Comparison of ENCODE assay signal across 7 mouse cellular contexts in genomic region chr4:124656518-124656853, GRCm38 (mm10). TPM values are rescaled to one million over a fixed set of nuclear protein-coding genes. Genes with fewer than 3 reads are reported as not detected.
DNase-seq lines count a peak whose midpoint lies in the region; ATAC-seq and TF ChIP-seq lines count a peak whose summit lies in the region.

Gene Pou3f1 (plus strand): TSS chr4:124656807.

- no peak within 1 kb of the TSS for H3K27ac ChIP-seq in liver, adult 2 months (replicated peaks; ENCODE audit: insufficient read depth, low read depth, low read length)
- no peak within 1 kb of the TSS for H3K27ac ChIP-seq in intestine, postnatal 0 days (ENCODE audit: low read depth, low read length)
- peak within 1 kb of the TSS; percentile 70 for H3K27ac ChIP-seq in midbrain, embryonic 15.5 days

- H3K36me3 ChIP-seq in liver, adult 2 months (ENCODE audit: control insufficient read depth, insufficient read depth, low read length), result no peaks in the 10 kb centered on the region
- H3K36me3 ChIP-seq in intestine, postnatal 0 days (ENCODE audit: control insufficient read depth, insufficient read depth), result no peaks in the 10 kb centered on the region
- no peaks in the 10 kb centered on the region for H3K36me3 ChIP-seq in midbrain, embryonic 15.5 days (replicated peaks)

- peak within 1 kb of the TSS; percentile 97 for H3K4me2 ChIP-seq in intestine, postnatal 0 days (replicated peaks; ENCODE audit: low read depth)
- H3K4me2 ChIP-seq in midbrain, embryonic 15.5 days, result peak within 1 kb of the TSS; percentile 66

- peak; percentile 49; the same call in 1 of the 2 replicates for ATAC-seq in erythroblast, adult 5-6 weeks (replicated peaks; ENCODE audit: low FRiP score, poor library complexity, severe bottlenecking)
- ATAC-seq in intestine, postnatal 0 days, result no peak
- no peak; the same call in 1 of the 2 replicates for ATAC-seq in midbrain, embryonic 15.5 days (replicated peaks)

- H3K9me3 ChIP-seq in intestine, postnatal 0 days (ENCODE audit: control insufficient read depth), result no peaks in the 10 kb centered on the region
- no peaks in the 10 kb centered on the region for H3K9me3 ChIP-seq in midbrain, embryonic 15.5 days

- WGBS in liver, adult 2 months, result 3% methylated on average over 15 of the region's 15 CpGs
- 3% methylated on average over 15 of the region's 15 CpGs for WGBS in intestine, postnatal 0 days
- WGBS in midbrain, embryonic 15.5 days, result under 1% methylated on average over 15 of the region's 15 CpGs

- no peak for DNase-seq in liver, adult 2 months (ENCODE audit: extremely low read depth, low read depth, low spot score)
- DNase-seq in liver, result no peak
- no peak for DNase-seq in urinary bladder, postnatal 10 days (ENCODE audit: low spot score)
- no peak for DNase-seq in kidney, adult 18-20 months

- no peak for TF ChIP-seq CTCF in liver, adult 2 months (IDR thresholded peaks at IDR 0.05; ENCODE audit: low read depth, low read length)
- TF ChIP-seq CTCF in intestine, postnatal 0 days (IDR thresholded peaks at IDR 0.05; ENCODE audit: low read depth), result no peak

- TF ChIP-seq POLR2A in liver, adult 2 months (IDR thresholded peaks at IDR 0.05; ENCODE audit: extremely low read depth, insufficient read depth, low read length), result no peak

- H3K4me3 ChIP-seq in liver, adult 2 months (ENCODE audit: insufficient read depth, low read depth, low read length), result peak within 1 kb of the TSS; percentile 72; the same call in 1 of the 2 replicates
- peak within 1 kb of the TSS; percentile 59 for H3K4me3 ChIP-seq in intestine, postnatal 0 days (ENCODE audit: low read depth, low read length)
- H3K4me3 ChIP-seq in midbrain, embryonic 15.5 days, result peak within 1 kb of the TSS; percentile 54

- H3K27me3 ChIP-seq in liver, adult 2 months (ENCODE audit: control insufficient read depth, insufficient read depth, low read length), result peaks cover 48% of the 10 kb centered on the region
- H3K27me3 ChIP-seq in intestine, postnatal 0 days (replicated peaks; ENCODE audit: control insufficient read depth, insufficient read depth, low read length), result peaks cover 87% of the 10 kb centered on the region
- H3K27me3 ChIP-seq in midbrain, embryonic 15.5 days (replicated peaks), result peaks cover 29% of the 10 kb centered on the region

- H3K4me1 ChIP-seq in liver, adult 2 months (ENCODE audit: control insufficient read depth, insufficient read depth, low read length), result peaks cover 3% of the 10 kb centered on the region; the same call in 1 of the 2 replicates
- H3K4me1 ChIP-seq in intestine, postnatal 0 days (replicated peaks; ENCODE audit: control insufficient read depth, insufficient read depth, low read length), result no peaks in the 10 kb centered on the region; the same call in 1 of the 2 replicates
- peaks cover 43% of the 10 kb centered on the region for H3K4me1 ChIP-seq in midbrain, embryonic 15.5 days

- no peaks in the 10 kb centered on the region for H3K79me2 ChIP-seq in liver, adult 2 months (ENCODE audit: control insufficient read depth, insufficient read depth, low read length)

- H3K9ac ChIP-seq in liver, adult 2 months (ENCODE audit: low read depth, low read length), result peak within 1 kb of the TSS; percentile 66
- peak within 1 kb of the TSS; percentile 31; the same call in 1 of the 2 replicates for H3K9ac ChIP-seq in intestine, postnatal 0 days (ENCODE audit: low read depth, low read length)
- H3K9ac ChIP-seq in midbrain, embryonic 15.5 days, result peak within 1 kb of the TSS; percentile 49

RNA-seq across cellular contexts. Expression of gene Pou3f1, which starts in this region (rescaled TPM):
- total RNA-seq in liver, adult 2 months (2014; rRNA removed), result not detected in 2 replicates
- polyA plus RNA-seq in liver, adult 2 months (2012; rRNA removed), result 0.02 TPM in 1 of 2 replicates, not detected in the other
- total RNA-seq in erythroblast, adult 5-6 weeks (2015; ENCODE audit: low replicate concordance), result not detected in 2 replicates
- not detected in 2 replicates for total RNA-seq in erythroblast, adult 5-6 weeks (2017; ENCODE audit: low replicate concordance)
- polyA plus RNA-seq in intestine, postnatal 0 days (2015; fragmentation: Nextera tagmentation; extraction: Ambion mirVana), result 0.08 TPM in 1 of 2 replicates, not detected in the other
- polyA plus RNA-seq in midbrain, embryonic 15.5 days (2015; fragmentation: Nextera tagmentation; extraction: Ambion mirVana), result 16.8 and 22.6 TPM in 2 replicates

Comparison
In these comparisons a context has a peak if more than half of its experiments do, and no peak if none do; other contexts are left out.
1. RNA of gene Pou3f1 (polyA plus RNA-seq): 16.8 to 22.6 TPM in midbrain, embryonic 15.5 days; 0.02 TPM in liver, adult 2 months and 0.08 TPM in intestine, postnatal 0 days; every median in the first group is over 10 times any median in the second.
2. Peak in ATAC-seq in erythroblast, adult 5-6 weeks; RNA of the gene not detected or under 1 TPM.
3. Peak in every context shown above with its lines, with median percentiles within 50 percentile points of each other: H3K4me3 ChIP-seq and H3K9ac ChIP-seq.